Mouse (Mus musculus) intestine, embryonic 14.5 days (tissue): ENCODE measurements around the gene Kdm8. TPM values are rescaled to one million over a fixed set of nuclear protein-coding genes. Genes with fewer than 3 reads are reported as not detected.

Experiments
- ATAC-seq: fragments of 200-750 bp; cut with Nextera tagmentation; replicated peaks from 2 replicates; pipeline ENCODE4 v1.8.0; 2017; ENCODE audit warnings: low read depth, moderate number of reproducible peaks, moderate TSS enrichment, moderate library complexity; ENCODE audit not compliant: low FRiP score, low TSS enrichment
- DNase-seq: peaks from one replicate; pipeline ENCODE4 v3.0.0-alpha.2; 2018; ENCODE audit warnings: low spot score
- H3K27ac ChIP-seq: fragments of 300-500 bp; sonication (generic); 2 replicates; pipeline ENCODE4 v1.5.1; 2014; ENCODE audit warnings: low read depth, mild to moderate bottlenecking, control low read depth
- H3K27me3 ChIP-seq: fragments of 300-500 bp; sonication (generic); replicated peaks from 2 replicates; pipeline ENCODE4 v1.6.1; 2014; ENCODE audit warnings: low read length, control low read depth; ENCODE audit not compliant: control insufficient read depth, insufficient read depth
- H3K36me3 ChIP-seq: fragments of 300-500 bp; sonication (generic); 2 replicates; pipeline ENCODE4 v1.6.1; 2014; ENCODE audit warnings: low read length, control low read depth; ENCODE audit not compliant: control insufficient read depth, insufficient read depth
- H3K4me1 ChIP-seq: fragments of 300-500 bp; sonication (generic); replicated peaks from 2 replicates; pipeline ENCODE4 v1.6.1; 2014; ENCODE audit warnings: low read length, control low read depth, mixed read lengths; ENCODE audit not compliant: control insufficient read depth, insufficient read depth
- H3K4me2 ChIP-seq: fragments of 300-500 bp; sonication (generic); 2 replicates; pipeline ENCODE4 v1.6.1; 2014; ENCODE audit warnings: low read length
- H3K4me3 ChIP-seq: fragments of 300-500 bp; sonication (generic); 2 replicates; pipeline ENCODE4 v1.5.1; 2014; ENCODE audit warnings: low read depth, low read length, control low read depth, mixed read lengths
- H3K9ac ChIP-seq: fragments of 300-500 bp; sonication (generic); 2 replicates; pipeline ENCODE4 v1.6.1; 2014; ENCODE audit warnings: mild to moderate bottlenecking, low read length
- H3K9me3 ChIP-seq: fragments of 300-500 bp; sonication (generic); 2 replicates; pipeline ENCODE4 v1.6.1; 2016; ENCODE audit warnings: low read length, control low read depth; ENCODE audit not compliant: control insufficient read depth
- WGBS: fragments of 180-500 bp; shearing (Covaris S2); extraction: QIAGEN DNeasy Blood & Tissue Kit; methylation state at CpG from one replicate; pipeline ENCODE4 v1.1.7; 2014; 5-methylcytosine and 5-hydroxymethylcytosine counted together
- polyA plus RNA-seq: library from polyadenylated mRNA; unstranded; fragments of >200 nt; fragmentation: Nextera tagmentation; extraction: Ambion mirVana; gene quantifications from 2 replicates; pipeline ENCODE4 v1.2.1, GENCODE M21; 2014

The Kdm8 gene
- polyA plus RNA-seq, 1 experiment from 2014 or later: 9.9 TPM

DNA sequence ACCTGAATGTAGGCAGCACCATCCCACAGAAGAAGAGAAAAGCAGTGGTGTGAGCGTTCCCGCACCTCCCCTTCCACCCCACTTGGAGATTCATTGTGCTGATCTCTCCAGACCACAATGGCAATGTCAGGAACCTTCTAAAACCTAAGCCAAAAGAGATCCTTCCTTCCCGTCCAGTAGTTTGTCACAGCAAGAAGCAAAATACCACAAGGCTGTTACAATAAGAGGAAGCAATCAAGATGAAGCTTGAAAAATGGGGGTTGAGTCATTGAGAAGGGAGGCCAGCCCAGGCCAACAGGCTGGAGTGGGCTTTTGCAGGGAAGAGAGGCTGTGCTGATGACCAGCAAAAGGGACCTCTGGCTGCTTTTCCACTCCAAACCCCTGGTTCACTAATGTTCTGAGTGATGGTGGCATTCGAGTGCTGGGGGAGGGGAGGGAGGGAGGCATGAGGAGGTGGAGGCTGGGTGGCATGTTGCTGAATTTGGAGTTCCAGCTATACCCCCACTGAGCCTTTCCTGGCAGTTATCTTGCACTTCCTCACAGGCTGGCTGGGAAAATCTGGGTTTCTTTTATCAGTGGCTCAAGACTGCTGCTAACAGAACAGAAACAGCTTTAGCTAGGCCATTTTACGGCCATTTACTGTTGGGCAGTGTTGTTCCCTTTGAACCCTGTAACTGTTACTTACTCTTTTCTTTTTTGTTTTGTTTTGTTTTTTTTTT is 59.1 kb downstream of the Kdm8 start:
- ATAC-seq (no peak), DNase-seq (no peak)
- Histone ChIP-seq H3K9me3 (no peaks in the 10 kb centered on the region), H3K27ac (no peak overlapping the region), H3K27me3 (no peaks in the 10 kb centered on the region), H3K4me1 (0 out of 2 replicates have a peak, but pooled peaks cover 3% of the 10 kb centered on the region), H3K4me2 (no peak overlapping the region), H3K36me3 (no peaks in the 10 kb centered on the region), H3K4me3 (no peak overlapping the region), H3K9ac (no peak overlapping the region)
- 78% methylated on average over 5 of the region's 5 CpGs for WGBS

- DNase-seq: no peak
- H3K36me3 ChIP-seq: no peaks in the 10 kb centered on the region
- H3K4me1 ChIP-seq: 0 out of 2 replicates have a peak, but pooled peaks cover 3% of the 10 kb centered on the region
- no peaks in the 10 kb centered on the region for H3K27me3 ChIP-seq
- no peak overlapping the region for H3K9ac ChIP-seq
- H3K27ac ChIP-seq: no peak overlapping the region
- H3K4me3 ChIP-seq: no peak overlapping the region
- H3K9me3 ChIP-seq: no peaks in the 10 kb centered on the region
- 91% methylated on average over 5 of the region's 5 CpGs for WGBS
- no peak for ATAC-seq
- H3K4me2 ChIP-seq: no peak overlapping the region
Measured at GRCm38 (mm10) chr7:125504618-125505017, 60.1 kb downstream of the Kdm8 start.

GRCm38 (mm10) chr7:125505568-125505967 is 61.1 kb downstream of the Kdm8 start:
- H3K27ac ChIP-seq: no peak overlapping the region
- no peak overlapping the region for H3K4me3 ChIP-seq
- no peaks in the 10 kb centered on the region for H3K36me3 ChIP-seq
- WGBS: 88% methylated on average over 10 of the region's 10 CpGs
- H3K9ac ChIP-seq: no peak overlapping the region
- no peaks in the 10 kb centered on the region for H3K27me3 ChIP-seq
- no peak for DNase-seq
- H3K4me2 ChIP-seq: no peak overlapping the region
- H3K4me1 ChIP-seq: no peaks in the 10 kb centered on the region
- H3K9me3 ChIP-seq: no peaks in the 10 kb centered on the region
- ATAC-seq: no peak

GRCm38 (mm10) chr7:125507279-125507678 is 62.8 kb downstream of the Kdm8 start:
- no peak for ATAC-seq
- Histone ChIP-seq H3K9me3 (no peaks in the 10 kb centered on the region), H3K27ac (no peak overlapping the region), H3K4me3 (no peak overlapping the region), H3K4me1 (no peaks in the 10 kb centered on the region), H3K36me3 (no peaks in the 10 kb centered on the region), H3K27me3 (no peaks in the 10 kb centered on the region), H3K9ac (no peak overlapping the region), H3K4me2 (no peak overlapping the region)
- DNase-seq: no peak
- 95% methylated on average over 2 of the region's 2 CpGs for WGBS

DNA sequence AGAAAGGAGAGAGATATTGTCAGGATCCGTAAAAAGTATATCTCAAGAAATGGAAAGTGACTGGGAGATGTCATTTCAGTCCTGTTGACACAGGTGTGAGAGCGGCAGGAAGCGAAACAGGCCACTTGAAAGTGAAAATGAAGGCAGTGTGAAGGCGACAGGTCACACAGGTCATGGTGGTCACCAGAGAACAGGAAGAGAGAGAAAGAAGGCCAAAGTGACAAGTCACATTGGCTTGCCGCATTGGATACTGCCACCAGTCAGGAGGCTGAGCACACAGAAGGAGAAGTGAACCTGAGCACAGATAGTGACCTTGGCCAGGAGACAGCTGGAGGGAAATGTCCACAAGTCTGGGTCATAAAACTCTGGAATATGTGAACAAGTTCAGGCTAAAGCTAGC is 67.0 kb downstream of the Kdm8 start:
- 79% methylated on average over 5 of the region's 5 CpGs for WGBS
- H3K27me3 ChIP-seq: no peaks in the 10 kb centered on the region
- ATAC-seq: no peak
- H3K4me3 ChIP-seq: no peak overlapping the region
- H3K4me2 ChIP-seq: no peak overlapping the region
- no peaks in the 10 kb centered on the region for H3K9me3 ChIP-seq
- H3K36me3 ChIP-seq: no peaks in the 10 kb centered on the region
- no peak overlapping the region for H3K27ac ChIP-seq
- H3K9ac ChIP-seq: no peak overlapping the region
- DNase-seq: no peak
- H3K4me1 ChIP-seq: no peaks in the 10 kb centered on the region

DNA sequence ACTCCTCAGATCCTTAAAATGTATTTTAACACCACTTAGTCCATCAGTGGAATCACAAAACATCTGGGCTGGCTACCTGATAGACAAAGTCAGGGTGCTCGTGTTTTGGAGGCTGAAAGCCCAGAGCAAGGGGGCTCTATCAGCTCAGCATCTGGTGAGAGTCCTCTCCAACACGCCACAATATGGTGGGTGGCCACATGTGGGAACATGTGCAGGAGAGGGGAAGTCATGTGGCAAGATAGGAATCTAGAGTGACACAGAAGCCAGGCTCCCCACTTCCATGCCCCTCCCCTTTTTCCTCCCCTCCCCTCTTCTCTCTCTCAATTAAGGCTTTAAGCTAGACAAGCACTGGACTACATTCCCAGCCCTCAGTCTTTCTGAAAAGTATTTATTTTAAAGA is 67.4 kb downstream of the Kdm8 start:
- 60% methylated on average over 2 of the region's 2 CpGs for WGBS
- H3K4me1 ChIP-seq: no peaks in the 10 kb centered on the region
- no peak overlapping the region for H3K4me2 ChIP-seq
- ATAC-seq: no peak
- H3K36me3 ChIP-seq: no peaks in the 10 kb centered on the region
- H3K9ac ChIP-seq: no peak overlapping the region
- H3K9me3 ChIP-seq: no peaks in the 10 kb centered on the region
- no peak overlapping the region for H3K4me3 ChIP-seq
- no peak overlapping the region for H3K27ac ChIP-seq
- no peak for DNase-seq
- H3K27me3 ChIP-seq: no peaks in the 10 kb centered on the region

Other genes starting within 250 kb of the Kdm8 start
- 128 and 130 TPM in 2 replicates for gene Nsmce1, start 46.9 kb downstream of the Kdm8 start, polyA plus RNA-seq
- gene Il4ra, start 107.4 kb downstream of the Kdm8 start, polyA plus RNA-seq: 6.2 and 8.2 TPM in 2 replicates
- 0.37 and 0.40 TPM in 2 replicates for gene Il21r, start 158.8 kb downstream of the Kdm8 start, polyA plus RNA-seq